Mouse (Mus musculus) CD4-positive naive resting alpha-beta T cell, adult 57 days (primary cell): ENCODE results near the gene Gabrb1. TPM values are rescaled to one million over a fixed set of nuclear protein-coding genes. Genes with fewer than 3 reads are reported as not detected.

ENCODE experiments used
- total RNA-seq: library from RNA; stranded (reverse); gene quantifications from one replicate; pipeline ENCODE4 v1.2.4, GENCODE M21; 2023

Gabrb1 gene
- not detected for total RNA-seq

GRCm38 (mm10) chr5:71657482-71658114 lies at the start of gene Gabrb1:
Gene Gabrb1, plus strand, starts transcription at chr5:71658113.

GRCm38 (mm10) chr5:71658115-71658497 lies 193 bp downstream of the Gabrb1 start, which contains the start of gene Gabra4:
Gene Gabra4, minus strand, starts transcription at chr5:71658308.

GRCm38 (mm10) chr5:72167594-72168284 lies 509.8 kb downstream of the Gabrb1 start, which contains the start of gene Commd8:
Gene Commd8, minus strand, starts transcription at chr5:72168189.

Other genes starting within 250 kb of the Gabrb1 start
- gene Cox7b2, start 109.9 kb upstream of the Gabrb1 start, total RNA-seq, result not detected
- gene Gabra4, start 195 bp downstream of the Gabrb1 start, total RNA-seq, result not detected